Mouse (Mus musculus) layer of hippocampus, adult 9-10 months (tissue): Measurements from ENCODE around the gene Gemin7.
A peak's percentile ranks its signal among the peaks of the same experiment; 100 is the strongest.
"Not testable (repeated sequence)": the region's sequence is repeated elsewhere in the genome, so short reads cannot be mapped to it uniquely, and the experiment has no call there.

Source experiments
- DNase-seq: peaks from one replicate; pipeline ENCODE4 v3.0.0; 2022; ENCODE audit warnings: low spot score

The Gemin7 gene

GRCm38 (mm10) chr7:19577141-19577852 lies at the start of gene Gemin7, which contains the start of gene Zfp296:
Gene Gemin7, minus strand, starts transcription at chr7:19577595.
Gene Zfp296, plus strand, starts transcription at chr7:19577287.
- DNase-seq = no peak

- no peak for DNase-seq
These were observed 46.0 kb upstream of the Gemin7 start for GRCm38 (mm10) chr7:19623433-19623832.

- DNase-seq = no peak
These were observed 44.8 kb upstream of the Gemin7 start for GRCm38 (mm10) chr7:19622241-19622640.

- no peak for DNase-seq
These were observed 43.4 kb upstream of the Gemin7 start for GRCm38 (mm10) chr7:19620811-19621210.

GRCm38 (mm10) chr7:19619004-19619801 lies 41.8 kb upstream of the Gemin7 start:
- DNase-seq = peak; percentile 82

- DNase-seq = no peak
These were observed 37.7 kb upstream of the Gemin7 start for GRCm38 (mm10) chr7:19615036-19615577.

- no peak for DNase-seq
These were observed 33.6 kb upstream of the Gemin7 start for GRCm38 (mm10) chr7:19610969-19611368.

- no peak for DNase-seq
These were observed 32.4 kb upstream of the Gemin7 start for GRCm38 (mm10) chr7:19609641-19610332.

- no peak for DNase-seq
These were observed 29.9 kb upstream of the Gemin7 start for GRCm38 (mm10) chr7:19607291-19607690.

- not testable (repeated sequence) for DNase-seq
These were observed 27.3 kb upstream of the Gemin7 start for GRCm38 (mm10) chr7:19604606-19605214.

GRCm38 (mm10) chr7:19603849-19604605 lies 26.6 kb upstream of the Gemin7 start, which contains the start of gene Clasrp:
Gene Clasrp, minus strand, starts transcription at chr7:19604486.
- DNase-seq = peak; percentile 83

GRCm38 (mm10) chr7:19603055-19603454 lies 25.7 kb upstream of the Gemin7 start:
- DNase-seq = no peak

- no peak for DNase-seq
These were observed 23.2 kb upstream of the Gemin7 start for GRCm38 (mm10) chr7:19600562-19600961.

GRCm38 (mm10) chr7:19593061-19593730 lies 15.8 kb upstream of the Gemin7 start:
- no peak for DNase-seq

GRCm38 (mm10) chr7:19589917-19590316 lies 12.5 kb upstream of the Gemin7 start:
- DNase-seq = peak; percentile 71

- no peak for DNase-seq
These were observed 11.8 kb upstream of the Gemin7 start for GRCm38 (mm10) chr7:19589207-19589606.

GRCm38 (mm10) chr7:19586269-19586668 lies 8.9 kb upstream of the Gemin7 start:
- no peak for DNase-seq

GRCm38 (mm10) chr7:19580634-19581033 lies 3.2 kb upstream of the Gemin7 start:
- DNase-seq = no peak

GRCm38 (mm10) chr7:19579751-19580150 lies 2.4 kb upstream of the Gemin7 start:
- no peak for DNase-seq

- no peak for DNase-seq
These were observed 1.0 kb upstream of the Gemin7 start for GRCm38 (mm10) chr7:19578436-19578835.
